8 mouse cellular contexts compared by ENCODE assay signal in the genomic region with DNA sequence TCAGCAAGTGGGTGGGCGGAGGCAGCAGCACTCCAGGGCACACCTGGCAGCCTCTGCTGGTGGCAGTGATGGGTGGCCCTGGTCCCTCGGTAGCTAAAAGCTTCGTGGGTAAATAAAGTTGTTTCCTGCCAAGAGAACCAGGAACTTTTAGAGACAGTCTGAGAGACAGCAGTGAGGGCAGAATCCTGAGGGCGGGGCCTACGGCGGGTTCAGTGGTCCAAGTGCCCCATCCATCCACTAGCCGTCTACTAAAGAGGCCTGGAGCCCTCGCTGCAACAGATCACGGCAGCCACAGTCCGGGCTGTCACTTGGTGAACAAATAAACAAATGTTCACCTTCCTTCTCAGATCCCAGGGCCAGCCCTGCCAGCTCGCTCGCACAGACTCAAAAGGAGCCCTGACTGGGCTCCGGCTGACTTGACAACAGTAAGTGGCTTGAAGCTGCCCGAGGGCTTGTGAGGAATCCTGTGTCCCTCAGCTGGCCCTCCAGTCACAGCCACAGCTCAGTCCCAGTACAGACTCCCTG. TPM values are rescaled to one million over a fixed set of nuclear protein-coding genes. Genes with fewer than 3 reads are reported as not detected.
DNase-seq lines count a peak whose midpoint lies in the region; ATAC-seq and TF ChIP-seq lines count a peak whose summit lies in the region.

No protein-coding gene starts in this region.

- H3K27ac ChIP-seq in hindbrain, embryonic 12.5 days = peak overlapping the region; percentile 97
- peak overlapping the region; percentile 80 for H3K27ac ChIP-seq in liver, embryonic 15.5 days (replicated peaks)
- peak overlapping the region; percentile 69 for H3K27ac ChIP-seq in stomach, embryonic 15.5 days

- peak overlapping the region; percentile 99 for H3K4me2 ChIP-seq in hindbrain, embryonic 12.5 days (replicated peaks)
- peak overlapping the region; percentile 57 for H3K4me2 ChIP-seq in liver, embryonic 15.5 days
- peak overlapping the region; percentile 11 for H3K4me2 ChIP-seq in stomach, embryonic 15.5 days

- no peak for TF ChIP-seq CTCF in brain, embryonic 14.5 days (IDR thresholded peaks at IDR 0.05; ENCODE audit: borderline replicate concordance, extremely low read depth, insufficient read depth, insufficient read length)

- peak; percentile 43 to 45 for DNase-seq in layer of hippocampus, postnatal 14 days (ENCODE audit: low spot score in 2 of 2)
- no peak for DNase-seq in layer of hippocampus, adult 9-11 months
- peak; percentile 85 for DNase-seq in brain, embryonic 14.5 days (ENCODE audit: low read depth)
- no peak for DNase-seq in cerebellum, adult 8-10 months

- H3K27me3 ChIP-seq in hindbrain, embryonic 12.5 days = no peaks in the 10 kb centered on the region
- no peaks in the 10 kb centered on the region for H3K27me3 ChIP-seq in liver, embryonic 15.5 days
- H3K27me3 ChIP-seq in stomach, embryonic 15.5 days (replicated peaks) = no peaks in the 10 kb centered on the region

- peak overlapping the region; percentile 68 for H3K9ac ChIP-seq in hindbrain, embryonic 12.5 days
- 0 out of 2 replicates have a peak overlapping the region, but pooled peaks have one; percentile 25 for H3K9ac ChIP-seq in liver, embryonic 15.5 days
- H3K9ac ChIP-seq in stomach, embryonic 15.5 days = no peak overlapping the region

- peaks cover 11% of the 10 kb centered on the region; the same call in 1 of the 2 replicates for H3K36me3 ChIP-seq in hindbrain, embryonic 12.5 days
- peaks cover 44% of the 10 kb centered on the region for H3K36me3 ChIP-seq in liver, embryonic 15.5 days (replicated peaks)
- H3K36me3 ChIP-seq in stomach, embryonic 15.5 days = 0 out of 2 replicates have a peak, but pooled peaks cover 9% of the 10 kb centered on the region

- TF ChIP-seq POLR2A in brain, embryonic 14.5 days (IDR thresholded peaks at IDR 0.05; ENCODE audit: borderline replicate concordance, extremely low read depth, insufficient read depth, insufficient read length, poor library complexity, severe bottlenecking) = no peak

- peak overlapping the region; percentile 15 for H3K4me3 ChIP-seq in hindbrain, embryonic 12.5 days
- H3K4me3 ChIP-seq in liver, embryonic 15.5 days (replicated peaks) = peak overlapping the region; percentile 11; the same call in 1 of the 2 replicates
- H3K4me3 ChIP-seq in stomach, embryonic 15.5 days (replicated peaks) = no peak overlapping the region

- H3K4me1 ChIP-seq in hindbrain, embryonic 12.5 days = peaks cover 95% of the 10 kb centered on the region
- H3K4me1 ChIP-seq in liver, embryonic 15.5 days (replicated peaks) = peaks cover 96% of the 10 kb centered on the region
- H3K4me1 ChIP-seq in stomach, embryonic 15.5 days = peaks cover 77% of the 10 kb centered on the region

- peak; percentile 32 for ATAC-seq in hindbrain, embryonic 12.5 days (ENCODE audit: low FRiP score)
- no peak for ATAC-seq in liver, embryonic 15.5 days (ENCODE audit: insufficient read depth)
- ATAC-seq in stomach, embryonic 15.5 days (ENCODE audit: insufficient read depth, low FRiP score, low read depth) = no peak
- no peak for ATAC-seq in megakaryocyte progenitor cell, adult 5-6 weeks (replicated peaks; ENCODE audit: poor library complexity)

- H3K9me3 ChIP-seq in hindbrain, embryonic 12.5 days (replicated peaks) = no peaks in the 10 kb centered on the region
- H3K9me3 ChIP-seq in liver, embryonic 15.5 days (replicated peaks) = no peaks in the 10 kb centered on the region
- H3K9me3 ChIP-seq in stomach, embryonic 15.5 days = no peaks in the 10 kb centered on the region

- 8% methylated on average over 14 of the region's 14 CpGs for WGBS in hindbrain, embryonic 12.5 days
- 45% methylated on average over 14 of the region's 14 CpGs for WGBS in liver, embryonic 15.5 days (ENCODE audit: insufficient replicate concordance)
- 26% methylated on average over 14 of the region's 14 CpGs for WGBS in stomach, embryonic 15.5 days

RNA-seq across cellular contexts. Expression of a gene that starts 5.2 kb away (rescaled TPM):
- 100 to 1,000 TPM; 215 to 224 TPM for total RNA-seq in layer of hippocampus, postnatal 14 days (2021)
- polyA plus RNA-seq in brain, embryonic 14.5 days (2012; rRNA removed) = 488 and 561 TPM in 2 replicates
- polyA plus RNA-seq in hindbrain, embryonic 12.5 days (2016; fragmentation: Nextera tagmentation; extraction: Ambion mirVana) = 516 and 531 TPM in 2 replicates
- polyA plus RNA-seq in liver, embryonic 15.5 days (2015; fragmentation: Nextera tagmentation; extraction: Ambion mirVana) = 162 and 167 TPM in 2 replicates
- 355 and 371 TPM in 2 replicates for polyA plus RNA-seq in stomach, embryonic 15.5 days (2015; fragmentation: Nextera tagmentation; extraction: Ambion mirVana)
- 333 and 362 TPM in 2 replicates for total RNA-seq in megakaryocyte progenitor cell, adult 5-6 weeks (2015)
- total RNA-seq in megakaryocyte progenitor cell, adult 5-6 weeks (2017) = 423 and 432 TPM in 2 replicates

RNA-seq across cellular contexts. Expression of a gene that starts 20.9 kb away (rescaled TPM):
- 1 to 10 TPM; 2.0 to 4.9 TPM for total RNA-seq in layer of hippocampus, postnatal 14 days (2021)
- 3.9 and 6.7 TPM in 2 replicates for polyA plus RNA-seq in brain, embryonic 14.5 days (2012; rRNA removed)
- polyA plus RNA-seq in hindbrain, embryonic 12.5 days (2016; fragmentation: Nextera tagmentation; extraction: Ambion mirVana) = 5.1 TPM in 2 replicates
- 0.74 and 0.77 TPM in 2 replicates for polyA plus RNA-seq in liver, embryonic 15.5 days (2015; fragmentation: Nextera tagmentation; extraction: Ambion mirVana)
- polyA plus RNA-seq in stomach, embryonic 15.5 days (2015; fragmentation: Nextera tagmentation; extraction: Ambion mirVana) = 13.2 and 16.5 TPM in 2 replicates
- not detected in 2 replicates for total RNA-seq in megakaryocyte progenitor cell, adult 5-6 weeks (2015)
- total RNA-seq in megakaryocyte progenitor cell, adult 5-6 weeks (2017) = not detected in 2 replicates

RNA-seq across cellular contexts. Expression of a gene that starts 39.4 kb away (rescaled TPM):
- total RNA-seq in layer of hippocampus, postnatal 14 days (2021) = 10 to 100 TPM; 83.3 to 98.4 TPM
- 79.7 and 82.3 TPM in 2 replicates for polyA plus RNA-seq in brain, embryonic 14.5 days (2012; rRNA removed)
- polyA plus RNA-seq in hindbrain, embryonic 12.5 days (2016; fragmentation: Nextera tagmentation; extraction: Ambion mirVana) = 12.5 and 12.9 TPM in 2 replicates
- polyA plus RNA-seq in liver, embryonic 15.5 days (2015; fragmentation: Nextera tagmentation; extraction: Ambion mirVana) = 35.0 and 50.9 TPM in 2 replicates
- 19.5 and 28.6 TPM in 2 replicates for polyA plus RNA-seq in stomach, embryonic 15.5 days (2015; fragmentation: Nextera tagmentation; extraction: Ambion mirVana)
- total RNA-seq in megakaryocyte progenitor cell, adult 5-6 weeks (2015) = not detected in 2 replicates
- not detected in 2 replicates for total RNA-seq in megakaryocyte progenitor cell, adult 5-6 weeks (2017)

RNA-seq across cellular contexts. Expression of a gene that starts 42.5 kb away (rescaled TPM):
- 10 to 100 TPM; 12.1 to 13.0 TPM for total RNA-seq in layer of hippocampus, postnatal 14 days (2021)
- 21.4 and 29.6 TPM in 2 replicates for polyA plus RNA-seq in brain, embryonic 14.5 days (2012; rRNA removed)
- polyA plus RNA-seq in hindbrain, embryonic 12.5 days (2016; fragmentation: Nextera tagmentation; extraction: Ambion mirVana) = 19.5 and 21.9 TPM in 2 replicates
- polyA plus RNA-seq in liver, embryonic 15.5 days (2015; fragmentation: Nextera tagmentation; extraction: Ambion mirVana) = 161 and 198 TPM in 2 replicates
- 65.1 and 68.2 TPM in 2 replicates for polyA plus RNA-seq in stomach, embryonic 15.5 days (2015; fragmentation: Nextera tagmentation; extraction: Ambion mirVana)
- total RNA-seq in megakaryocyte progenitor cell, adult 5-6 weeks (2015) = 68.0 and 93.4 TPM in 2 replicates
- 31.5 and 72.4 TPM in 2 replicates for total RNA-seq in megakaryocyte progenitor cell, adult 5-6 weeks (2017)

RNA-seq across cellular contexts. Expression of a gene that starts 49.3 kb away (rescaled TPM):
- 1 to 10 TPM in 1 of 2 experiments, under 1 TPM in 1; 0.95 to 1.5 TPM for total RNA-seq in layer of hippocampus, postnatal 14 days (2021)
- 1.2 and 1.6 TPM in 2 replicates for polyA plus RNA-seq in brain, embryonic 14.5 days (2012; rRNA removed)
- 1.2 and 1.4 TPM in 2 replicates for polyA plus RNA-seq in hindbrain, embryonic 12.5 days (2016; fragmentation: Nextera tagmentation; extraction: Ambion mirVana)
- 0.64 TPM in 2 replicates for polyA plus RNA-seq in liver, embryonic 15.5 days (2015; fragmentation: Nextera tagmentation; extraction: Ambion mirVana)
- polyA plus RNA-seq in stomach, embryonic 15.5 days (2015; fragmentation: Nextera tagmentation; extraction: Ambion mirVana) = 1.1 and 1.7 TPM in 2 replicates
- total RNA-seq in megakaryocyte progenitor cell, adult 5-6 weeks (2015) = 1.4 and 1.7 TPM in 2 replicates
- total RNA-seq in megakaryocyte progenitor cell, adult 5-6 weeks (2017) = 0.58 TPM in 1 of 2 replicates, not detected in the other

Comparison
In these comparisons a context has a peak if more than half of its experiments do, and no peak if none do; other contexts are left out.
1. DNase-seq: peak in layer of hippocampus, postnatal 14 days (2 of 2) and brain, embryonic 14.5 days (single experiment); none in layer of hippocampus, adult 9-11 months (single experiment) and cerebellum, adult 8-10 months (single experiment).
2. H3K4me2 ChIP-seq: peak in every context shown above with its lines; median percentile 99 in hindbrain, embryonic 12.5 days; 57 in liver, embryonic 15.5 days; 11 in stomach, embryonic 15.5 days.
3. Peak in every context shown above with its lines, with median percentiles within 50 percentile points of each other: H3K27ac ChIP-seq.